Mouse (Mus musculus): ENCODE data around the gene Atxn1. TPM values are rescaled to one million over a fixed set of nuclear protein-coding genes. Genes with fewer than 3 reads are reported as not detected.

Atxn1 gene
- polyA plus RNA-seq, 1 experiment from 2014 or later = 8.2 TPM

- ATAC-seq (ENCODE audit: low read depth) = no peak
- H3K27me3 ChIP-seq = no peaks in the 10 kb centered on the region
- no peak overlapping the region for H3K4me3 ChIP-seq
- no peak overlapping the region for H3K9ac ChIP-seq
- no peak overlapping the region for H3K27ac ChIP-seq (replicated peaks)
- H3K4me1 ChIP-seq (replicated peaks) = peaks cover 2% of the 10 kb centered on the region
- H3K36me3 ChIP-seq = no peaks in the 10 kb centered on the region
- 95% methylated on average over 8 of the region's 8 CpGs for WGBS
- no peaks in the 10 kb centered on the region for H3K9me3 ChIP-seq
- H3K4me2 ChIP-seq = no peak overlapping the region
Measured at GRCm38 (mm10) chr13:45866615-45867245, 98.1 kb downstream of the Atxn1 start.

GRCm38 (mm10) chr13:45865620-45866019, 99.2 kb downstream of the Atxn1 start:
- Histone ChIP-seq H3K36me3 (no peaks in the 10 kb centered on the region), H3K27me3 (no peaks in the 10 kb centered on the region), H3K27ac (replicated peaks) (no peak overlapping the region), H3K4me2 (no peak overlapping the region), H3K4me1 (replicated peaks) (peaks cover 10% of the 10 kb centered on the region), H3K4me3 (no peak overlapping the region), H3K9me3 (no peaks in the 10 kb centered on the region), H3K9ac (no peak overlapping the region)
- 91% methylated on average over 10 of the region's 10 CpGs for WGBS
- no peak for ATAC-seq (ENCODE audit: low read depth)

GRCm38 (mm10) chr13:45863779-45864178, 101.0 kb downstream of the Atxn1 start:
- no peak overlapping the region for H3K4me3 ChIP-seq
- peaks cover 17% of the 10 kb centered on the region for H3K4me1 ChIP-seq (replicated peaks)
- no peaks in the 10 kb centered on the region for H3K27me3 ChIP-seq
- no peaks in the 10 kb centered on the region for H3K36me3 ChIP-seq
- H3K4me2 ChIP-seq = no peak overlapping the region
- WGBS = 91% methylated on average over 8 of the region's 8 CpGs
- H3K27ac ChIP-seq (replicated peaks) = no peak overlapping the region
- H3K9me3 ChIP-seq = no peaks in the 10 kb centered on the region
- ATAC-seq (ENCODE audit: low read depth) = no peak
- H3K9ac ChIP-seq = no peak overlapping the region

- Histone ChIP-seq H3K27ac (replicated peaks) (no peak overlapping the region), H3K9me3 (no peaks in the 10 kb centered on the region), H3K9ac (no peak overlapping the region), H3K4me2 (no peak overlapping the region), H3K4me3 (no peak overlapping the region), H3K4me1 (replicated peaks) (peaks cover 17% of the 10 kb centered on the region), H3K36me3 (no peaks in the 10 kb centered on the region), H3K27me3 (no peaks in the 10 kb centered on the region)
- ATAC-seq (ENCODE audit: low read depth) = no peak
- 73% methylated on average over 13 of the region's 13 CpGs for WGBS
Measured at GRCm38 (mm10) chr13:45861885-45862605, 102.8 kb downstream of the Atxn1 start.

GRCm38 (mm10) chr13:45861098-45861580, 103.7 kb downstream of the Atxn1 start:
- H3K27me3 ChIP-seq = no peaks in the 10 kb centered on the region
- WGBS = 31% methylated on average over 10 of the region's 10 CpGs
- no peak overlapping the region for H3K27ac ChIP-seq (replicated peaks)
- no peaks in the 10 kb centered on the region for H3K36me3 ChIP-seq
- no peak overlapping the region for H3K4me3 ChIP-seq
- no peak for ATAC-seq (ENCODE audit: low read depth)
- no peaks in the 10 kb centered on the region for H3K9me3 ChIP-seq
- H3K9ac ChIP-seq = no peak overlapping the region
- peaks cover 17% of the 10 kb centered on the region for H3K4me1 ChIP-seq (replicated peaks)
- no peak overlapping the region for H3K4me2 ChIP-seq

GRCm38 (mm10) chr13:45859081-45859709, 105.6 kb downstream of the Atxn1 start:
- Histone ChIP-seq H3K4me1 (replicated peaks) (peaks cover 17% of the 10 kb centered on the region), H3K4me2 (no peak overlapping the region), H3K9me3 (no peaks in the 10 kb centered on the region), H3K4me3 (no peak overlapping the region), H3K27ac (replicated peaks) (0 out of 2 replicates have a peak overlapping the region, but pooled peaks have one; percentile 42), H3K27me3 (no peaks in the 10 kb centered on the region), H3K36me3 (no peaks in the 10 kb centered on the region), H3K9ac (no peak overlapping the region)
- ATAC-seq (ENCODE audit: low read depth) = no peak
- WGBS = 72% methylated on average over 12 of the region's 12 CpGs

- no peak overlapping the region for H3K4me2 ChIP-seq
- H3K9me3 ChIP-seq = no peaks in the 10 kb centered on the region
- H3K4me3 ChIP-seq = no peak overlapping the region
- no peaks in the 10 kb centered on the region for H3K36me3 ChIP-seq
- no peaks in the 10 kb centered on the region for H3K27me3 ChIP-seq
- H3K4me1 ChIP-seq (replicated peaks) = peaks cover 17% of the 10 kb centered on the region
- WGBS = 94% methylated on average over 8 of the region's 8 CpGs
- H3K9ac ChIP-seq = no peak overlapping the region
- H3K27ac ChIP-seq (replicated peaks) = no peak overlapping the region
- no peak for ATAC-seq (ENCODE audit: low read depth)
Measured at GRCm38 (mm10) chr13:45857416-45857815, 107.4 kb downstream of the Atxn1 start.

GRCm38 (mm10) chr13:45854531-45854930, 110.3 kb downstream of the Atxn1 start:
- no peak for ATAC-seq (ENCODE audit: low read depth)
- 66% methylated on average over 5 of the region's 5 CpGs for WGBS

GRCm38 (mm10) chr13:45853691-45854090, 111.1 kb downstream of the Atxn1 start:
- no peak overlapping the region for H3K4me2 ChIP-seq
- H3K4me3 ChIP-seq = no peak overlapping the region
- no peak for ATAC-seq (ENCODE audit: low read depth)
- 0 out of 2 replicates have a peak, but pooled peaks cover 3% of the 10 kb centered on the region for H3K4me1 ChIP-seq (replicated peaks)
- WGBS = 78% methylated on average over 6 of the region's 6 CpGs
- H3K27me3 ChIP-seq = no peaks in the 10 kb centered on the region
- no peak overlapping the region for H3K9ac ChIP-seq
- no peaks in the 10 kb centered on the region for H3K9me3 ChIP-seq
- H3K27ac ChIP-seq (replicated peaks) = no peak overlapping the region
- H3K36me3 ChIP-seq = no peaks in the 10 kb centered on the region

More at GRCm38 (mm10) chr13:45854531-45854930, 110.3 kb downstream of the Atxn1 start:
- no peaks in the 10 kb centered on the region for H3K27me3 ChIP-seq
- peaks cover 11% of the 10 kb centered on the region; the same call in 1 of the 2 replicates for H3K4me1 ChIP-seq (replicated peaks)
- no peaks in the 10 kb centered on the region for H3K9me3 ChIP-seq
- H3K4me3 ChIP-seq = no peak overlapping the region
- H3K36me3 ChIP-seq = no peaks in the 10 kb centered on the region
- no peak overlapping the region for H3K9ac ChIP-seq
- no peak overlapping the region for H3K4me2 ChIP-seq
- no peak overlapping the region for H3K27ac ChIP-seq (replicated peaks)

- H3K4me1 ChIP-seq (replicated peaks) = 0 out of 2 replicates have a peak, but pooled peaks cover 3% of the 10 kb centered on the region
- H3K4me2 ChIP-seq = no peak overlapping the region
- H3K9me3 ChIP-seq = no peaks in the 10 kb centered on the region
- no peak overlapping the region for H3K27ac ChIP-seq (replicated peaks)
- no peak overlapping the region for H3K4me3 ChIP-seq
- no peaks in the 10 kb centered on the region for H3K27me3 ChIP-seq
- WGBS = 85% methylated on average over 2 of the region's 2 CpGs
- no peak overlapping the region for H3K9ac ChIP-seq
- ATAC-seq (ENCODE audit: low read depth) = no peak
- H3K36me3 ChIP-seq = no peaks in the 10 kb centered on the region
Measured at GRCm38 (mm10) chr13:45852288-45852687, 112.5 kb downstream of the Atxn1 start.

- Histone ChIP-seq H3K9me3 (no peaks in the 10 kb centered on the region), H3K36me3 (no peaks in the 10 kb centered on the region), H3K4me2 (no peak overlapping the region), H3K27me3 (no peaks in the 10 kb centered on the region), H3K27ac (replicated peaks) (no peak overlapping the region), H3K4me3 (no peak overlapping the region), H3K9ac (no peak overlapping the region), H3K4me1 (replicated peaks) (0 out of 2 replicates have a peak, but pooled peaks cover 3% of the 10 kb centered on the region)
- ATAC-seq (ENCODE audit: low read depth) = no peak
- WGBS = 92% methylated on average over 2 of the region's 2 CpGs
Measured at GRCm38 (mm10) chr13:45851746-45852145, 113.1 kb downstream of the Atxn1 start.

- Histone ChIP-seq H3K4me2 (no peak overlapping the region), H3K36me3 (no peaks in the 10 kb centered on the region), H3K4me3 (no peak overlapping the region), H3K4me1 (replicated peaks) (0 out of 2 replicates have a peak, but pooled peaks cover 3% of the 10 kb centered on the region), H3K9ac (no peak overlapping the region), H3K27ac (replicated peaks) (no peak overlapping the region), H3K27me3 (no peaks in the 10 kb centered on the region), H3K9me3 (no peaks in the 10 kb centered on the region)
- 64% methylated on average over 4 of the region's 4 CpGs for WGBS
- ATAC-seq (ENCODE audit: low read depth) = no peak
Measured at GRCm38 (mm10) chr13:45851156-45851555, 113.7 kb downstream of the Atxn1 start.

All from neural tube, embryonic 13.5 days (tissue).